Mouse (Mus musculus): ENCODE data around the gene Arhgap22. TPM values are rescaled to one million over a fixed set of nuclear protein-coding genes. Genes with fewer than 3 reads are reported as not detected.
A peak's percentile ranks its signal among the peaks of the same experiment; 100 is the strongest.

Arhgap22 gene
- total RNA-seq, 2 experiments from 2014 or later = 4.2 to 5.6 TPM

- no peak for DNase-seq
- intact Hi-C loops (cut with DNase I) = no loop called here
These were observed 51.0 kb downstream of the Arhgap22 start for GRCm38 (mm10) chr14:33264795-33265194.

- DNase-seq = no peak
- intact Hi-C loops (cut with DNase I) = no loop called here
These were observed 62.4 kb downstream of the Arhgap22 start for GRCm38 (mm10) chr14:33276240-33276639.

GRCm38 (mm10) chr14:33278374-33278773 lies 64.5 kb downstream of the Arhgap22 start:
- no peak for DNase-seq
- intact Hi-C loops (cut with DNase I) = no loop called here

- intact Hi-C loops (cut with DNase I) = no loop called here
- no peak for DNase-seq
These were observed 67.1 kb downstream of the Arhgap22 start for GRCm38 (mm10) chr14:33280921-33281320.

DNA sequence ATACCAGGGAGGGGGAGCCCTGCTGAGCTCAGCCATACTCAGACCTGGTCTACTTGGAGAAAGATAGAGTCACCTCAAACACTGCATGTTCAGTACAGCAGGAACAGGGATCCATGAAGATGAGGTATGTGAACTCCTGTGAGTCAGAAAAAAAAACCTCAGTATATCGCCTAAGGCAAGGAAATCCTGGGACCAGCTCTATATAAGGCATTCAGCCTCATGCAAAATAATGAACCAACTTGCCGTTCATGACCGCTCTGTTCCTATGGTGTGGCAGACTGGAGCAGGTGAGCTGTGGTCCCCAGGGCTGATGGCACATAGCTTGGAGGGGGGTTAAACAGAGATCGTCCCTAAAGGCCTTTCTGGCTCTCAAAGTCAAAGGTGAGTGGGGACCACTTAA lies 68.6 kb downstream of the Arhgap22 start:
- intact Hi-C loops (cut with DNase I) = no loop called here
- no peak for DNase-seq

- DNase-seq = no peak
- intact Hi-C loops (cut with DNase I) = no loop called here
These were observed 74.1 kb downstream of the Arhgap22 start for GRCm38 (mm10) chr14:33287920-33288319.

- intact Hi-C loops (cut with DNase I) = no loop called here
- no peak for DNase-seq
These were observed 76.2 kb downstream of the Arhgap22 start for GRCm38 (mm10) chr14:33290038-33290437.

- intact Hi-C loops (cut with DNase I) = no loop called here
- DNase-seq = no peak
These were observed 80.7 kb downstream of the Arhgap22 start for GRCm38 (mm10) chr14:33294488-33294887.

DNA sequence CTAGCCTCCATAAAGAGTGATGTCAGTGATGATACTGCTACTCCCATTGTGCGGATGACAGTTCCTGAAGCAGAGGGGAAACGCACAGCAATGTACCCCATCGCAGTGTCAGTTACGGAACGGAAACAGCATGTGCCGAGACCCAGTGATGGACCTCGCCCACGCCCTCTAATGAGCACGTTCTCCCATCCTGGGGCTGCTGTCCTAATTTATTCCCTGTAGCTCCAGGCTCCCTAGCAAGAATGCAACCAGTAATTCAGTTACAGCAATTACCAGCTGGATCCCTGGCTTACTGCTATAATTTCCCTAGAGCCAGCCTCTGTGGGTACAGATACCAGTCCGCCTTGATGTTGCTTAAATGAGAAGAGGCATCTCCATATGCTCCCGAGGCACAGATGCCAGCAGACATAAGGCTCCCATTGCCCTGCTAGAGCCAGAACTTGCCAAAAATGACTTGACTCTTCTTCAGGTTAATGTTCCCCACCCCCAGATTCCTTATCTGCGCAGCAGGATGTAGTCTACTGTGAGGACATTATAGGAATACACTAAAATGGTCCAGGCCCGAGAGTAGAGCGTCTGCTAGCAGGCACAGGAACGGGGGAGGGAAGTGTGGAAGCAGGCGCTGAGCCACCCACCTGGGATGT lies 83.0 kb downstream of the Arhgap22 start:
- intact Hi-C loops (cut with DNase I) = no loop called here
- no peak for DNase-seq

GRCm38 (mm10) chr14:33300591-33300990 lies 86.8 kb downstream of the Arhgap22 start:
- DNase-seq = no peak
- intact Hi-C loops (cut with DNase I) = no loop called here

- DNase-seq = peak; percentile 74
- intact Hi-C loops (cut with DNase I) = loop anchor here (2.0 kb wide), 1 partner anchor 91 kb away; no protein-coding TSS in a partner anchor
These were observed 89.6 kb downstream of the Arhgap22 start for GRCm38 (mm10) chr14:33303348-33303819.

- DNase-seq = no peak
- intact Hi-C loops (cut with DNase I) = no loop called here
These were observed 91.9 kb downstream of the Arhgap22 start for GRCm38 (mm10) chr14:33305645-33306281.

- intact Hi-C loops (cut with DNase I) = loop anchor here (5.0 kb wide), 1 partner anchor 62 kb away; no protein-coding TSS in a partner anchor
- DNase-seq = no peak
These were observed 96.9 kb downstream of the Arhgap22 start for GRCm38 (mm10) chr14:33310719-33311118.

DNA sequence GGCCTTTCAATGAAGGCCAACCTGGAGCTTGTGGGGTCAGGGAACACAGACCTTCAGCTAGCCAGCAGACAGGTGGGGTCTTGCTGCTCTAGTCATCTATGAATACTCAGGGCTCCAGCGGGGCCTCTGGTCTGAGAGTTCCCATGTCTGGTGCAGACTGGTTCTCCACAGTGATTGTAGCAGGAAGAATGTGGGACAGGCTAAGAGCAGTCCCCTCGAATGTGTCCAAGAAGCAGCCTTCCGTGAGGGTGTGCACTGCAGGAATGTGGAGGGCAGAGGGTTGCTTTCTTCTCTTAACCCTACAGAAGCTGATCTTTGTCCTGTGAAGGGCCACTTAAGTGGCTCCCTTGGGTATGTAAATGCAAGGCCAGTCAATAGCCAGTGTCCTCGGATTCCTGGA lies 98.5 kb downstream of the Arhgap22 start:
- no peak for DNase-seq
- intact Hi-C loops (cut with DNase I) = loop anchor here (5.0 kb wide), 1 partner anchor 60 kb away; no protein-coding TSS in a partner anchor

- intact Hi-C loops (cut with DNase I) = loop anchor here (5.0 kb wide), 1 partner anchor 59 kb away; no protein-coding TSS in a partner anchor
- peak; percentile 71 for DNase-seq
These were observed 99.8 kb downstream of the Arhgap22 start for GRCm38 (mm10) chr14:33313624-33314023.

DNA sequence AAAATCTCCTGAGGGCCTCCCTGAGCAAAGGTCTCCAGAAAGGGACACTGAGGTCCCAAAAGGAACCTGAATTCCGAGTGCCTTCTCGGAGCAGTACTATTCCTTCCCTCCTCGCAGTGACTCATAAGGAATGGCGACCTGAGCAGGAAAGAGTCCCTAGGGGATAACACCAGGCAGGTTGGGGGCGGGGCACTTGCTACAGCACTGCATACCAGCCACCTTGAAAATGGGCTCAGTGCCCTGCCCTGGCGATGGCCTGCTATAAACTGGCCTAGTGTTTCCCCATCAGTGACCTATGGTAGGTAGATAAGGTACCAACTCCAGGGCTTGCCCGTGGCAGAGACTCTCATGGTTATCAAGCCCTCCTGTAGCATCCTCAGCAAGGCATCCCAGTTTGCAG lies 100.3 kb downstream of the Arhgap22 start:
- no peak for DNase-seq
- intact Hi-C loops (cut with DNase I) = loop anchor here (5.0 kb wide), 1 partner anchor 58 kb away; no protein-coding TSS in a partner anchor

DNA sequence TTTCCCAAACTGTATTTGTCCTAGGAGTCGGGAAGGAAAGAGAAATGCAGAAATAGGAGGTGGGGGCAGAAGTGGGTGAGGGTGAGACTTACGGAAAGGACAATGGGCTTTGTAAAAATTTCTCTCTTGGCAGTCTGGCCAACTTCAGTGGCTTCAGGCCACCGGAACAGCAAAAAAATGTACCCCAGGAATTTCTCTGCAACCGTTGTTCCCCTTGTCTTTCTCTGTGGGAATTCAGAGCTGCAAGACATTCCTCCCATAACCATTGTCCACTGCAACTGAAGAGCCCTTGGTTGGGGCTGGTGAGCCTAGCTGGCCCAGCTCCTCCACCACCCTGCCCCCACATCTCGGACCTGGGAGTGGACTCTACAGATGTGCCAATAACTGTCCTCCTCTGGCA lies 101.3 kb downstream of the Arhgap22 start:
- intact Hi-C loops (cut with DNase I) = no loop called here
- DNase-seq = no peak

DNA sequence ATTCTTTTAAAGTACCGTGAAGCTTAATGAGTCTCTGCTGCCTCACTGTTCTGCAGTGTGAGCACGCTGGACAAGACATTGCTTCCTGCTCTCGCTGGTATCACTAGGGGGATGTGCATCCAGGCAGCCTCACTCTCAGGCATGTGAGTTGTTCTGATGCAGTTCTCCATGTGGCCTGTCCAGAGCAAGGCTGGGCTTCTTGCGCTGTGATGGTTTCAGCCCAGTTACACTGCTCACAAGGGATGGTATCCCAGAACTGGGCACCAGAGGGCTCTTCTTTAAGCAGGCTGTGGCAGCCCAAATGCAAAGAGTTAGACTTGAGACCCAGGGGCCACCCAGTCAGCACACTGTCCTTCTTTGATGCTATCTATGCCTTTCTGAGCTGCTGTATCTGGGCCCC lies 101.9 kb downstream of the Arhgap22 start:
- DNase-seq = peak; percentile 35
- intact Hi-C loops (cut with DNase I) = no loop called here

DNA sequence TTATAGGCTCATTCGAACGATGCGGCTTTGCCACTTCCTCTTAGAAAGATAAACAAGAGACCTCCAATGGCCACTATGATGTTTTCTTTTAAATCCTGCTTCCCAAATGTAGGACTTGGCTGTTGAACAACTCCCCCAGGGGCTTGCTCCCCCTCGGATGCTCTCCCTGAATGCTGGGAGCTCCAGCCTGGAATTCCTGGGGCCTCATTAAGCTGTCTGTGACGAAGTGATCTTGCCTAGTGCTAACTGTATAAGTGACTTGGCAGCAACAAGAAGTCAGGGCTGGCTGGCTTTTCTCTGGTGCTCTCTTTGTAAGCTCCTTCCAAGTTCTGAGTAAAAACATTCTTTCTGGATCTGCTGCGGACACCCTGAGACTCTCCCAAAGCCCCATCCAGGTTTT lies 104.1 kb downstream of the Arhgap22 start:
- no peak for DNase-seq
- intact Hi-C loops (cut with DNase I) = no loop called here

DNA sequence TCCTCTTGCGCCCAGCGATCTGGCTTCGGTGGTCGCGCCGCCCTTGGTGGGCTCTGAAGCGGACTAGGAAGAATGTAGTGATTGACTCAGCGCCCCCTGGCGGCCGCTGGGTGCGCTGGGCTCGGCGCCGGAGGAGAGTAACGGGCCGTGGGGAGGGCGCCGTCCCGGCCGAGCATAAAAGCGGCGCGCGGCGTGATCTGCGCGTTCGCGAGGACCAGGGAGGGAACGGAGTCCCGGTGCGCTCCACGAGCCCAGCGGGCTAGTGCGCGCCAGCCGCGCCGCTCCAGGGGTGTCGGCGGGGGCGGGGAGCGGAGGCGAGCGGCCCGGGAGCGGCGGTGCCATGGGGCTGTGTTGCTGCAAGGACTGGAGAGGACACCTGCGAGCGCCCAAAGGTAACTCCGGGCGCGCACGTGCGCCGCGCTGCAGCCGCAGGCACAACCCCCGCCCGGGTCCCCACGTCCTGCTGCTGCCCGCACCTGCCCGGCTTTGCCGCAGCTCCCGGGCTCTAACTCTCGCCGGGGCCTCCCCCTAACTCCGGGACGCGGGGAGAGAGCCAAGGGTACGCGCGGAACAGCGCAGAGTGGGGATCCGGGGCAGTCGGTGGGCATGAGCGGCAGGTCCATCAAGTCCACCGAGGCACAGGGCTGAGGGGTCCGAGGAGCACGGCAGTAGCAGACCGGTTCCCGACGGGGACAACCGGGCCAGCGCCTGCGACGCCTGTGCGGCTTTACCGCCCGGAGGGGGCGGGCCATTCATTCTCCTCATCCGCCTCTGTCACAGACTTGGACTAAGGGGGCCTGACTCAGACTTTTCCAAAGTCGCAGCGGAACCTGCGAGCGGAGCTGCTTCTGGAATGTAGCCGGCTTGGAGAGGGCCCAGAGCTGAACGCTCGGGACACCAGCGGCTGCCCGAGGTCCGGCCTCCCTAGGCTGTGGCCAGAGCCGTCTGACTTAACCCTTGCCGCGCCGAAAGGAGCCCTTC lies 106.0 kb downstream of the Arhgap22 start:
- DNase-seq = peak; percentile 82
- intact Hi-C loops (cut with DNase I) = no loop called here

GRCm38 (mm10) chr14:33320856-33321255 lies 107.0 kb downstream of the Arhgap22 start:
- intact Hi-C loops (cut with DNase I) = no loop called here
- DNase-seq = no peak

Data from left cerebral cortex, postnatal 4 days (tissue).